Mouse (Mus musculus): Measurements from ENCODE around the gene Tspan4. TPM values are rescaled to one million over a fixed set of nuclear protein-coding genes. Genes with fewer than 3 reads are reported as not detected.

The Tspan4 gene
- polyA plus RNA-seq, 2 experiments, result 32.1 to 43.0 TPM

- Histone ChIP-seq H3K4me2 (ENCODE audit: low read depth) (peak overlapping the region; percentile 75), H3K27me3 (ENCODE audit: control insufficient read depth, insufficient read depth, low read length) (no peaks in the 10 kb centered on the region), H3K4me1 (replicated peaks; ENCODE audit: control insufficient read depth in 2 of 2, insufficient read depth in 2 of 2, low read length in 1 of 2) (peaks cover 20 to 24% of the 10 kb centered on the region in 2 experiments), H3K9me3 (ENCODE audit: control insufficient read depth, low read length) (no peaks in the 10 kb centered on the region), H3K27ac (peak overlapping the region; percentile 53), H3K4me3 (ENCODE audit: insufficient read depth in 1 of 2, low read depth in 2 of 2, low read length in 2 of 2) (peak overlapping the region; percentile 66 to 78), H3K36me3 (replicated peaks; ENCODE audit: control insufficient read depth, insufficient read depth, low read depth) (no peaks in the 10 kb centered on the region), H3K9ac (replicated peaks) (peak overlapping the region; percentile 59)
- WGBS (ENCODE audit: insufficient replicate concordance), result 25% methylated on average over 13 of the region's 13 CpGs
- DNase-seq (ENCODE audit: low read depth in 3 of 3, low spot score in 3 of 3) (no peak), ATAC-seq (ENCODE audit: insufficient read depth) (peak; percentile 52)
- TF ChIP-seq EP300 (IDR thresholded peaks at IDR 0.05; ENCODE audit: low read depth) (no peak), CTCF (IDR thresholded peaks at IDR 0.05; ENCODE audit: low read depth) (no peak)
These were observed 65.5 kb downstream of the Tspan4 start for GRCm38 (mm10) chr7:141540312-141541081.

- no peak overlapping the region for H3K4me3 ChIP-seq (ENCODE audit: insufficient read depth in 1 of 2, low read depth in 2 of 2, low read length in 2 of 2)
- no peak for DNase-seq (ENCODE audit: low read depth in 3 of 3, low spot score in 3 of 3)
- no peak for ATAC-seq (ENCODE audit: insufficient read depth)
- H3K4me2 ChIP-seq (ENCODE audit: low read depth), result no peak overlapping the region
- no peak for TF ChIP-seq CTCF (IDR thresholded peaks at IDR 0.05; ENCODE audit: low read depth)
- no peak for TF ChIP-seq EP300 (IDR thresholded peaks at IDR 0.05; ENCODE audit: low read depth)
- no peaks in the 10 kb centered on the region for H3K36me3 ChIP-seq (replicated peaks; ENCODE audit: control insufficient read depth, insufficient read depth, low read depth)
- H3K27me3 ChIP-seq (ENCODE audit: control insufficient read depth, insufficient read depth, low read length), result no peaks in the 10 kb centered on the region
- no peak overlapping the region for H3K27ac ChIP-seq
- peaks cover 20 to 24% of the 10 kb centered on the region in 2 experiments for H3K4me1 ChIP-seq (replicated peaks; ENCODE audit: control insufficient read depth in 2 of 2, insufficient read depth in 2 of 2, low read length in 1 of 2)
- WGBS (ENCODE audit: insufficient replicate concordance), result 83% methylated on average over 4 of the region's 4 CpGs
- H3K9ac ChIP-seq (replicated peaks), result no peak overlapping the region
- H3K9me3 ChIP-seq (ENCODE audit: control insufficient read depth, low read length), result no peaks in the 10 kb centered on the region
These were observed 66.6 kb downstream of the Tspan4 start for GRCm38 (mm10) chr7:141541681-141542080.

- no peak overlapping the region for H3K9ac ChIP-seq (replicated peaks)
- no peak for TF ChIP-seq EP300 (IDR thresholded peaks at IDR 0.05; ENCODE audit: low read depth)
- no peak for TF ChIP-seq CTCF (IDR thresholded peaks at IDR 0.05; ENCODE audit: low read depth)
- H3K27me3 ChIP-seq (ENCODE audit: control insufficient read depth, insufficient read depth, low read length), result no peaks in the 10 kb centered on the region
- no peak overlapping the region for H3K27ac ChIP-seq
- WGBS (ENCODE audit: insufficient replicate concordance), result 84% methylated on average over 2 of the region's 2 CpGs
- no peak overlapping the region for H3K4me3 ChIP-seq (ENCODE audit: insufficient read depth in 1 of 2, low read depth in 2 of 2, low read length in 2 of 2)
- DNase-seq (ENCODE audit: low read depth in 3 of 3, low spot score in 3 of 3) (no peak), ATAC-seq (ENCODE audit: insufficient read depth) (no peak)
- H3K4me1 ChIP-seq (replicated peaks; ENCODE audit: control insufficient read depth in 2 of 2, insufficient read depth in 2 of 2, low read length in 1 of 2), result peaks cover 20 to 24% of the 10 kb centered on the region in 2 experiments
- no peaks in the 10 kb centered on the region for H3K9me3 ChIP-seq (ENCODE audit: control insufficient read depth, low read length)
- H3K36me3 ChIP-seq (replicated peaks; ENCODE audit: control insufficient read depth, insufficient read depth, low read depth), result no peaks in the 10 kb centered on the region
- no peak overlapping the region for H3K4me2 ChIP-seq (ENCODE audit: low read depth)
These were observed 67.5 kb downstream of the Tspan4 start for GRCm38 (mm10) chr7:141542588-141542987.

Other genes with a start within 250 kb of the Tspan4 start
- 10.4 and 14.1 TPM in 2 replicates for gene Phrf1, start 246.5 kb upstream of the Tspan4 start, polyA plus RNA-seq (2012; rRNA removed)
- gene Phrf1, start 246.5 kb upstream of the Tspan4 start, polyA plus RNA-seq (2014; fragmentation: Nextera tagmentation; extraction: Ambion mirVana), result 25.7 and 28.3 TPM in 2 replicates
- gene Irf7, start 208.8 kb upstream of the Tspan4 start, polyA plus RNA-seq (2012; rRNA removed), result 4.6 and 5.4 TPM in 2 replicates
- gene Irf7, start 208.8 kb upstream of the Tspan4 start, polyA plus RNA-seq (2014; fragmentation: Nextera tagmentation; extraction: Ambion mirVana), result 4.8 and 5.1 TPM in 2 replicates
- 0.07 and 0.11 TPM in 2 replicates for gene Cdhr5, start 198.5 kb upstream of the Tspan4 start, polyA plus RNA-seq (2012; rRNA removed)
- 0.24 and 0.27 TPM in 2 replicates for gene Cdhr5, start 198.5 kb upstream of the Tspan4 start, polyA plus RNA-seq (2014; fragmentation: Nextera tagmentation; extraction: Ambion mirVana)
- 0.16 TPM in 1 of 2 replicates, not detected in the other for gene Sct, start 196.1 kb upstream of the Tspan4 start, polyA plus RNA-seq (2012; rRNA removed)
- 0.22 and 0.30 TPM in 2 replicates for gene Sct, start 196.1 kb upstream of the Tspan4 start, polyA plus RNA-seq (2014; fragmentation: Nextera tagmentation; extraction: Ambion mirVana)
- not detected in 2 replicates for gene Drd4, start 183.2 kb upstream of the Tspan4 start, polyA plus RNA-seq (2012; rRNA removed)
- gene Drd4, start 183.2 kb upstream of the Tspan4 start, polyA plus RNA-seq (2014; fragmentation: Nextera tagmentation; extraction: Ambion mirVana), result not detected in 2 replicates
- gene Deaf1, start 147.6 kb upstream of the Tspan4 start, polyA plus RNA-seq (2012; rRNA removed), result 6.9 and 7.8 TPM in 2 replicates
- 11.1 and 13.6 TPM in 2 replicates for gene Deaf1, start 147.6 kb upstream of the Tspan4 start, polyA plus RNA-seq (2014; fragmentation: Nextera tagmentation; extraction: Ambion mirVana)
- 10.7 and 13.6 TPM in 2 replicates for gene Tmem80, start 147.5 kb upstream of the Tspan4 start, polyA plus RNA-seq (2012; rRNA removed)
- 11.3 and 13.0 TPM in 2 replicates for gene Tmem80, start 147.5 kb upstream of the Tspan4 start, polyA plus RNA-seq (2014; fragmentation: Nextera tagmentation; extraction: Ambion mirVana)
- 7.9 and 8.3 TPM in 2 replicates for gene Eps8l2, start 136.4 kb upstream of the Tspan4 start, polyA plus RNA-seq (2012; rRNA removed)
- gene Eps8l2, start 136.4 kb upstream of the Tspan4 start, polyA plus RNA-seq (2014; fragmentation: Nextera tagmentation; extraction: Ambion mirVana), result 6.6 and 7.7 TPM in 2 replicates
- 212 and 266 TPM in 2 replicates for gene Taldo1, start 83.0 kb upstream of the Tspan4 start, polyA plus RNA-seq (2012; rRNA removed)
- gene Taldo1, start 83.0 kb upstream of the Tspan4 start, polyA plus RNA-seq (2014; fragmentation: Nextera tagmentation; extraction: Ambion mirVana), result 427 and 428 TPM in 2 replicates
- gene Gatd1, start 61.1 kb upstream of the Tspan4 start, polyA plus RNA-seq (2012; rRNA removed), result 13.8 and 16.9 TPM in 2 replicates
- gene Gatd1, start 61.1 kb upstream of the Tspan4 start, polyA plus RNA-seq (2014; fragmentation: Nextera tagmentation; extraction: Ambion mirVana), result 8.7 and 10.3 TPM in 2 replicates
- gene Cend1, start 45.7 kb upstream of the Tspan4 start, polyA plus RNA-seq (2012; rRNA removed), result 0.09 TPM in 1 of 2 replicates, not detected in the other
- not detected in 2 replicates for gene Cend1, start 45.7 kb upstream of the Tspan4 start, polyA plus RNA-seq (2014; fragmentation: Nextera tagmentation; extraction: Ambion mirVana)
- gene Slc25a22, start 37.3 kb upstream of the Tspan4 start, polyA plus RNA-seq (2012; rRNA removed), result 19.6 and 23.8 TPM in 2 replicates
- gene Slc25a22, start 37.3 kb upstream of the Tspan4 start, polyA plus RNA-seq (2014; fragmentation: Nextera tagmentation; extraction: Ambion mirVana), result 11.0 and 13.5 TPM in 2 replicates
- gene Pidd1, start 31.2 kb upstream of the Tspan4 start, polyA plus RNA-seq (2012; rRNA removed), result 15.5 and 18.7 TPM in 2 replicates
- 6.1 and 9.4 TPM in 2 replicates for gene Pidd1, start 31.2 kb upstream of the Tspan4 start, polyA plus RNA-seq (2014; fragmentation: Nextera tagmentation; extraction: Ambion mirVana)
- 328 and 661 TPM in 2 replicates for gene Rplp2, start 27.9 kb upstream of the Tspan4 start, polyA plus RNA-seq (2012; rRNA removed)
- gene Rplp2, start 27.9 kb upstream of the Tspan4 start, polyA plus RNA-seq (2014; fragmentation: Nextera tagmentation; extraction: Ambion mirVana), result 942 and 950 TPM in 2 replicates
- gene Pnpla2, start 20.0 kb upstream of the Tspan4 start, polyA plus RNA-seq (2012; rRNA removed), result 6.7 TPM in 2 replicates
- 9.0 and 9.4 TPM in 2 replicates for gene Pnpla2, start 20.0 kb upstream of the Tspan4 start, polyA plus RNA-seq (2014; fragmentation: Nextera tagmentation; extraction: Ambion mirVana)
- 1.3 and 2.6 TPM in 2 replicates for gene Cracr2b, start 14.1 kb upstream of the Tspan4 start, polyA plus RNA-seq (2012; rRNA removed)
- 0.89 and 1.9 TPM in 2 replicates for gene Cracr2b, start 14.1 kb upstream of the Tspan4 start, polyA plus RNA-seq (2014; fragmentation: Nextera tagmentation; extraction: Ambion mirVana)
- 20.0 and 22.0 TPM in 2 replicates for gene Cd151, start 7.8 kb upstream of the Tspan4 start, polyA plus RNA-seq (2012; rRNA removed)
- 12.8 and 13.8 TPM in 2 replicates for gene Cd151, start 7.8 kb upstream of the Tspan4 start, polyA plus RNA-seq (2014; fragmentation: Nextera tagmentation; extraction: Ambion mirVana)
- gene Polr2l, start 108 bp upstream of the Tspan4 start, polyA plus RNA-seq (2012; rRNA removed), result 10.9 and 24.6 TPM in 2 replicates
- 52.4 and 54.7 TPM in 2 replicates for gene Polr2l, start 108 bp upstream of the Tspan4 start, polyA plus RNA-seq (2014; fragmentation: Nextera tagmentation; extraction: Ambion mirVana)
- gene Chid1, start 64.6 kb downstream of the Tspan4 start, polyA plus RNA-seq (2012; rRNA removed), result 6.3 and 12.1 TPM in 2 replicates
- 23.0 and 24.2 TPM in 2 replicates for gene Chid1, start 64.6 kb downstream of the Tspan4 start, polyA plus RNA-seq (2014; fragmentation: Nextera tagmentation; extraction: Ambion mirVana)
- 19.8 and 21.0 TPM in 2 replicates for gene Ap2a2, start 86.9 kb downstream of the Tspan4 start, polyA plus RNA-seq (2012; rRNA removed)
- gene Ap2a2, start 86.9 kb downstream of the Tspan4 start, polyA plus RNA-seq (2014; fragmentation: Nextera tagmentation; extraction: Ambion mirVana), result 43.2 and 51.2 TPM in 2 replicates
- gene Muc6, start 180.1 kb downstream of the Tspan4 start, polyA plus RNA-seq (2012; rRNA removed), result 1.7 and 2.1 TPM in 2 replicates
- 3.2 and 4.0 TPM in 2 replicates for gene Muc6, start 180.1 kb downstream of the Tspan4 start, polyA plus RNA-seq (2014; fragmentation: Nextera tagmentation; extraction: Ambion mirVana)
- gene Muc2, start 215.1 kb downstream of the Tspan4 start, polyA plus RNA-seq (2012; rRNA removed), result 0.12 and 0.17 TPM in 2 replicates
- 0.08 and 0.85 TPM in 2 replicates for gene Muc2, start 215.1 kb downstream of the Tspan4 start, polyA plus RNA-seq (2014; fragmentation: Nextera tagmentation; extraction: Ambion mirVana)

Data from liver, embryonic 14.5 days (tissue).